Comparison of ENCODE assay signal across 7 mouse cellular contexts in genomic region chr10:21158918-21159443, GRCm38 (mm10). TPM values are rescaled to one million over a fixed set of nuclear protein-coding genes. Genes with fewer than 3 reads are reported as not detected.
DNase-seq lines count a peak whose midpoint lies in the region; ATAC-seq and TF ChIP-seq lines count a peak whose summit lies in the region.

No protein-coding gene starts in this region.

- no peak for TF ChIP-seq POLR2A in ES-Bruce4 (IDR thresholded peaks at IDR 0.05; ENCODE audit: insufficient read depth, low read length)

- H3K4me1 ChIP-seq in ES-Bruce4 (ENCODE audit: control insufficient read depth, insufficient read depth, low read length), result no peaks in the 10 kb centered on the region
- H3K4me1 ChIP-seq in embryonic facial prominence, embryonic 15.5 days, result peaks cover 29% of the 10 kb centered on the region
- H3K4me1 ChIP-seq in liver, embryonic 14.5 days (replicated peaks; ENCODE audit: control insufficient read depth in 2 of 2, insufficient read depth in 2 of 2, low read length in 1 of 2), result peaks cover 10 to 12% of the 10 kb centered on the region in 2 experiments; a peak in 3 of 4 replicates

- no peaks in the 10 kb centered on the region for H3K36me3 ChIP-seq in ES-Bruce4 (ENCODE audit: control insufficient read depth, insufficient read depth, low read length, poor library complexity, severe bottlenecking)
- no peaks in the 10 kb centered on the region for H3K36me3 ChIP-seq in embryonic facial prominence, embryonic 15.5 days
- no peaks in the 10 kb centered on the region for H3K36me3 ChIP-seq in liver, embryonic 14.5 days (replicated peaks; ENCODE audit: control insufficient read depth, insufficient read depth, low read depth)

- TF ChIP-seq EP300 in ES-Bruce4 (IDR thresholded peaks at IDR 0.05; ENCODE audit: insufficient read depth, low read depth, low read length), result 0 out of 2 replicates have a peak, but pooled peaks have one; percentile 2
- TF ChIP-seq EP300 in liver, embryonic 14.5 days (IDR thresholded peaks at IDR 0.05; ENCODE audit: low read depth), result no peak

- peak overlapping the region; percentile 100 for H3K4me2 ChIP-seq in embryonic facial prominence, embryonic 15.5 days (replicated peaks)
- H3K4me2 ChIP-seq in liver, embryonic 14.5 days (ENCODE audit: low read depth), result peak overlapping the region; percentile 81

- peak overlapping the region; percentile 66 for H3K4me3 ChIP-seq in ES-Bruce4 (ENCODE audit: low read depth, low read length)
- peak overlapping the region; percentile 65 for H3K4me3 ChIP-seq in embryonic facial prominence, embryonic 15.5 days (replicated peaks)
- H3K4me3 ChIP-seq in liver, embryonic 14.5 days (ENCODE audit: insufficient read depth in 1 of 2, low read depth in 2 of 2, low read length in 2 of 2), result peak overlapping the region; percentile 70 to 71

- WGBS in embryonic facial prominence, embryonic 15.5 days, result under 1% methylated on average over 35 of the region's 35 CpGs
- WGBS in liver, embryonic 14.5 days (ENCODE audit: insufficient replicate concordance), result under 1% methylated on average over 35 of the region's 35 CpGs

- no peaks in the 10 kb centered on the region for H3K9me3 ChIP-seq in ES-Bruce4 (replicated peaks; ENCODE audit: control insufficient read depth, insufficient read depth, low read length, poor library complexity, severe bottlenecking)
- H3K9me3 ChIP-seq in embryonic facial prominence, embryonic 15.5 days (replicated peaks), result no peaks in the 10 kb centered on the region
- no peaks in the 10 kb centered on the region for H3K9me3 ChIP-seq in liver, embryonic 14.5 days (ENCODE audit: control insufficient read depth, low read length)

- TF ChIP-seq CTCF in ES-Bruce4 (IDR thresholded peaks at IDR 0.05; ENCODE audit: low read depth, low read length), result no peak
- TF ChIP-seq CTCF in liver, embryonic 14.5 days (IDR thresholded peaks at IDR 0.05; ENCODE audit: low read depth), result no peak

- DNase-seq in adrenal gland, adult 2 months, result peak; percentile 31
- peak in 1 of 3 experiments; percentile 48 for DNase-seq in liver, embryonic 14.5 days (ENCODE audit: low read depth in 3 of 3, low spot score in 3 of 3)
- peak; percentile 41 to 62 for DNase-seq in natural killer cell, adult 2 months (ENCODE audit: low spot score in 2 of 2)
- peak; percentile 75 for DNase-seq in thymus, postnatal 0 days (ENCODE audit: low spot score)

- ATAC-seq in embryonic facial prominence, embryonic 15.5 days (ENCODE audit: insufficient number of reproducible peaks, low FRiP score, low TSS enrichment, low read depth), result peak; percentile 52
- ATAC-seq in inflammation-experienced regulatory T-cells, adult 6 months, result peak; percentile 35
- ATAC-seq in liver, embryonic 14.5 days (ENCODE audit: insufficient read depth), result 0 out of 2 replicates have a peak, but pooled peaks have one; percentile 38

- peak overlapping the region; percentile 83 for H3K9ac ChIP-seq in ES-Bruce4 (ENCODE audit: low read depth, poor library complexity, severe bottlenecking)
- no peak overlapping the region for H3K9ac ChIP-seq in embryonic facial prominence, embryonic 15.5 days
- H3K9ac ChIP-seq in liver, embryonic 14.5 days (replicated peaks), result peak overlapping the region; percentile 78

- H3K27me3 ChIP-seq in ES-Bruce4 (ENCODE audit: control insufficient read depth, insufficient read depth, low read length, poor library complexity, severe bottlenecking), result no peaks in the 10 kb centered on the region
- peaks cover 23% of the 10 kb centered on the region for H3K27me3 ChIP-seq in embryonic facial prominence, embryonic 15.5 days
- H3K27me3 ChIP-seq in liver, embryonic 14.5 days (ENCODE audit: control insufficient read depth, insufficient read depth, low read length), result no peaks in the 10 kb centered on the region

- no peak overlapping the region for H3K27ac ChIP-seq in ES-Bruce4 (ENCODE audit: insufficient read depth, low read length)
- no peak overlapping the region for H3K27ac ChIP-seq in embryonic facial prominence, embryonic 15.5 days (replicated peaks)
- H3K27ac ChIP-seq in liver, embryonic 14.5 days, result no peak overlapping the region

RNA-seq across cellular contexts. Expression of gene Myb, which starts 1.8 kb away (rescaled TPM):
- polyA plus RNA-seq in ES-Bruce4 (2011; ENCODE audit: insufficient read depth, insufficient read length, low read depth, missing spikeins), result 11.3 and 12.7 TPM in 2 replicates
- under 1 TPM; 0.10 to 0.29 TPM for total RNA-seq in adrenal gland, adult 2 months (2021)
- 0.03 and 0.09 TPM in 2 replicates for polyA plus RNA-seq in adrenal gland, adult 2 months (2012; rRNA removed)
- 7.4 and 11.3 TPM in 2 replicates for polyA plus RNA-seq in embryonic facial prominence, embryonic 15.5 days (2015; fragmentation: Nextera tagmentation; extraction: Ambion mirVana)
- polyA plus RNA-seq in inflammation-experienced regulatory T-cells, adult 6 months (2017; shearing (Covaris generic)), result 1 to 10 TPM; 6.7 to 8.2 (median 7.3) TPM
- 14.1 and 16.9 TPM in 2 replicates for polyA plus RNA-seq in liver, embryonic 14.5 days (2012; rRNA removed)
- 11.7 and 13.6 TPM in 2 replicates for polyA plus RNA-seq in liver, embryonic 14.5 days (2014; fragmentation: Nextera tagmentation; extraction: Ambion mirVana)
- 183 and 202 TPM in 2 replicates for polyA plus RNA-seq in thymus, postnatal 0 days (2015; fragmentation: Nextera tagmentation; extraction: Ambion mirVana)

Comparison
In these comparisons a context has a peak if more than half of its experiments do, and no peak if none do; other contexts are left out.
1. RNA of gene Myb, which starts 1.8 kb away (polyA plus RNA-seq): 183 to 202 TPM in thymus, postnatal 0 days; 11.7 to 16.9 TPM in liver, embryonic 14.5 days, 7.4 to 11.3 TPM in embryonic facial prominence, embryonic 15.5 days, 11.3 to 12.7 TPM in ES-Bruce4, 6.7 to 8.2 TPM in inflammation-experienced regulatory T-cells, adult 6 months and 0.03 to 0.09 TPM in adrenal gland, adult 2 months; every median in the first group is over 10 times any median in the second.
2. Peak in every context shown above with its lines, with median percentiles within 50 percentile points of each other: H3K4me3 ChIP-seq and ATAC-seq.